Mouse (Mus musculus) heart, postnatal 0 days (tissue): ENCODE results near the gene Itga8. TPM values are rescaled to one million over a fixed set of nuclear protein-coding genes. Genes with fewer than 3 reads are reported as not detected.

Experiments used
- ATAC-seq: fragments of 200-750 bp; cut with Nextera tagmentation; 2 replicates; pipeline ENCODE4 v1.8.0; 2017; ENCODE audit warnings: low read depth, moderate number of reproducible peaks, moderate library complexity; ENCODE audit not compliant: insufficient read depth
- DNase-seq: peaks from one replicate; pipeline ENCODE4 v3.0.0-alpha.2; 2016; ENCODE audit warnings: low spot score
- H3K27ac ChIP-seq: fragments of 300-500 bp; sonication (generic); 2 replicates; pipeline ENCODE4 v1.5.1; 2014; ENCODE audit warnings: low read depth, mild to moderate bottlenecking
- H3K27me3 ChIP-seq: fragments of 300-500 bp; sonication (generic); 2 replicates; pipeline ENCODE4 v1.6.1; 2014; ENCODE audit warnings: low read length, mixed read lengths; ENCODE audit not compliant: control insufficient read depth, insufficient read depth
- H3K36me3 ChIP-seq: fragments of 300-500 bp; sonication (generic); replicated peaks from 2 replicates; pipeline ENCODE4 v1.6.1; 2014; ENCODE audit warnings: low read length, mixed read lengths; ENCODE audit not compliant: control insufficient read depth, insufficient read depth
- H3K4me1 ChIP-seq: fragments of 300-500 bp; sonication (generic); 2 replicates; pipeline ENCODE4 v1.6.1; 2014; ENCODE audit warnings: antibody characterized with exemption; ENCODE audit not compliant: control insufficient read depth, insufficient read depth
- H3K4me2 ChIP-seq: fragments of 300-500 bp; sonication (generic); 2 replicates; pipeline ENCODE4 v1.6.1; 2014; ENCODE audit warnings: low read depth, mild to moderate bottlenecking, low read length, moderate library complexity
- H3K4me3 ChIP-seq: fragments of 300-500 bp; sonication (generic); 2 replicates; pipeline ENCODE4 v1.5.1; 2014; ENCODE audit warnings: low read depth, low read length
- H3K9ac ChIP-seq: fragments of 300-500 bp; sonication (generic); replicated peaks from 2 replicates; pipeline ENCODE4 v1.6.1; 2014; ENCODE audit warnings: low read depth, low read length, mixed read lengths
- H3K9me3 ChIP-seq: fragments of 300-500 bp; sonication (generic); replicated peaks from 2 replicates; pipeline ENCODE4 v1.6.1; 2016; ENCODE audit warnings: low read length; ENCODE audit not compliant: control insufficient read depth
- CTCF ChIP-seq: IDR thresholded peaks from 2 replicates; pipeline ENCODE4 v1.5.1; 2016; ENCODE audit warnings: antibody characterized with exemption, control low read depth, low read depth
- EP300 ChIP-seq: IDR thresholded peaks from 2 replicates; pipeline ENCODE4 v1.6.1; 2016; ENCODE audit warnings: antibody characterized with exemption, low read depth
- WGBS: fragments of 180-500 bp; shearing (Covaris S2); extraction: QIAGEN DNeasy Blood & Tissue Kit; methylation state at CpG from one replicate; pipeline ENCODE4 v1.1.7; 2014; 5-methylcytosine and 5-hydroxymethylcytosine counted together
- polyA plus RNA-seq: library from polyadenylated mRNA; unstranded; fragments of >200 nt; fragmentation: Nextera tagmentation; extraction: Ambion mirVana; gene quantifications from 2 replicates; pipeline ENCODE4 v1.2.1, GENCODE M21; 2015
- total RNA-seq: library from RNA; depleted of rRNA; stranded (reverse); fragments of >200 nt; gene quantifications from 2 replicates; pipeline ENCODE4 v1.2.3, GENCODE M21; 2014; ENCODE audit warnings: low replicate concordance

Gene Itga8
- total and polyA plus RNA-seq, 2 experiments from 2014 or later = 5.6 to 15.0 TPM

- Histone ChIP-seq H3K27me3 (no peaks in the 10 kb centered on the region), H3K4me3 (no peak overlapping the region), H3K27ac (no peak overlapping the region), H3K9ac (no peak overlapping the region), H3K4me1 (no peaks in the 10 kb centered on the region), H3K36me3 (no peaks in the 10 kb centered on the region), H3K4me2 (no peak overlapping the region), H3K9me3 (no peaks in the 10 kb centered on the region)
- no peak for DNase-seq
- WGBS = 56% methylated on average over 3 of the region's 3 CpGs
- no peak for ATAC-seq
- TF ChIP-seq CTCF (no peak), EP300 (no peak)
These were observed 7.7 kb downstream of the Itga8 start for GRCm38 (mm10) chr2:12294060-12294459.

GRCm38 (mm10) chr2:12293458-12293857 is 8.3 kb downstream of the Itga8 start:
- H3K9ac ChIP-seq = no peak overlapping the region
- ATAC-seq = no peak
- no peak overlapping the region for H3K4me2 ChIP-seq
- H3K4me1 ChIP-seq = no peaks in the 10 kb centered on the region
- H3K4me3 ChIP-seq = no peak overlapping the region
- H3K9me3 ChIP-seq = no peaks in the 10 kb centered on the region
- H3K27me3 ChIP-seq = no peaks in the 10 kb centered on the region
- no peak overlapping the region for H3K27ac ChIP-seq
- WGBS = 41% methylated on average over 8 of the region's 8 CpGs
- no peak for TF ChIP-seq EP300
- no peak for DNase-seq
- no peaks in the 10 kb centered on the region for H3K36me3 ChIP-seq

- DNase-seq = no peak
- H3K36me3 ChIP-seq = no peaks in the 10 kb centered on the region
- no peak for ATAC-seq
- no peaks in the 10 kb centered on the region for H3K27me3 ChIP-seq
- no peak overlapping the region for H3K9ac ChIP-seq
- no peak overlapping the region for H3K4me2 ChIP-seq
- no peak overlapping the region for H3K27ac ChIP-seq
- 66% methylated on average over 8 of the region's 8 CpGs for WGBS
- TF ChIP-seq CTCF (no peak), EP300 (no peak)
- H3K4me1 ChIP-seq = no peaks in the 10 kb centered on the region
- H3K4me3 ChIP-seq = no peak overlapping the region
- no peaks in the 10 kb centered on the region for H3K9me3 ChIP-seq
These were observed 9.5 kb downstream of the Itga8 start for GRCm38 (mm10) chr2:12292023-12292820.

GRCm38 (mm10) chr2:12290235-12290634 is 11.5 kb downstream of the Itga8 start:
- H3K36me3 ChIP-seq = no peaks in the 10 kb centered on the region
- H3K4me1 ChIP-seq = no peaks in the 10 kb centered on the region
- no peak overlapping the region for H3K9ac ChIP-seq
- no peaks in the 10 kb centered on the region for H3K9me3 ChIP-seq
- no peak overlapping the region for H3K27ac ChIP-seq
- ATAC-seq = no peak
- 76% methylated on average over 3 of the region's 3 CpGs for WGBS
- H3K4me3 ChIP-seq = no peak overlapping the region
- DNase-seq = no peak
- H3K4me2 ChIP-seq = no peak overlapping the region
- no peaks in the 10 kb centered on the region for H3K27me3 ChIP-seq
- no peak for TF ChIP-seq EP300
- no peak for TF ChIP-seq CTCF

DNA sequence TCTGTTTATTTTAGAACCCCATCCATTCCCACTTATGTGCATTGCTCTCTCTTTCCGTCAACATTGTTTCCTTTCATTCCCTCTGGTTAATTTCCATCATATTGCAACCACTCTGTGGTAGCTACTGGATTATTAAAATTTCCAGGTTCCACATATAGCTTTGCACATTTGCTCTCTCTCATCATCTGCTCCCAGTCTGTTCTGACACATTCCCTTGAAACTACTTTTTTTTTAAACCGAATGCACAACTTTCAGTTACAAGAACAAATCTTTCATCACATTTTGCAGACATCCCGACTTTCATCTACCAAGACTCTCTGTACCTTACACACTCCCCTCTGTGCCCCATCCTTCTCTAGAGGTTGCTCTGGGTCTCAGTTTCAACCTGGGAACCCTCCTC is 13.9 kb downstream of the Itga8 start:
- no peaks in the 10 kb centered on the region for H3K27me3 ChIP-seq
- WGBS = 76% methylated on average over 3 of the region's 3 CpGs
- H3K36me3 ChIP-seq = no peaks in the 10 kb centered on the region
- H3K4me1 ChIP-seq = no peaks in the 10 kb centered on the region
- H3K27ac ChIP-seq = no peak overlapping the region
- H3K4me2 ChIP-seq = no peak overlapping the region
- DNase-seq (no peak), ATAC-seq (no peak)
- no peak overlapping the region for H3K4me3 ChIP-seq
- no peaks in the 10 kb centered on the region for H3K9me3 ChIP-seq
- TF ChIP-seq EP300 (no peak), CTCF (no peak)
- no peak overlapping the region for H3K9ac ChIP-seq

GRCm38 (mm10) chr2:12280664-12281063 is 21.1 kb downstream of the Itga8 start:
- no peaks in the 10 kb centered on the region for H3K4me1 ChIP-seq
- TF ChIP-seq CTCF (no peak), EP300 (no peak)
- no peaks in the 10 kb centered on the region for H3K27me3 ChIP-seq
- whole genome bisulfite sequencing = 80% methylated on average over 1 of the region's 1 CpGs
- no peak for DNase-seq
- no peaks in the 10 kb centered on the region for H3K36me3 ChIP-seq
- H3K9ac ChIP-seq = no peak overlapping the region
- no peak for ATAC-seq
- no peaks in the 10 kb centered on the region for H3K9me3 ChIP-seq
- no peak overlapping the region for H3K4me2 ChIP-seq
- H3K27ac ChIP-seq = no peak overlapping the region
- no peak overlapping the region for H3K4me3 ChIP-seq
